Mouse (Mus musculus) lung, adult 2 months (tissue): Measurements from ENCODE around the gene Olfr1506. TPM values are rescaled to one million over a fixed set of nuclear protein-coding genes. Genes with fewer than 3 reads are reported as not detected.
"Not testable (repeated sequence)": the region's sequence is repeated elsewhere in the genome, so short reads cannot be mapped to it uniquely, and the experiment has no call there.

ENCODE experiments used
- DNase-seq: peaks from one replicate; pipeline ENCODE4 v3.0.0; 2022
- H3K4me1 ChIP-seq: fragments of 200-500 bp; 2 replicates; pipeline ENCODE4 v1.6.1; 2011; ENCODE audit warnings: low read length; ENCODE audit not compliant: control insufficient read depth, insufficient read depth
- H3K4me3 ChIP-seq: fragments of 200-500 bp; replicated peaks from 2 replicates; pipeline ENCODE3; 2011; ENCODE audit warnings: low read depth, mild to moderate bottlenecking, control low read depth, low read length; ENCODE audit errors: extremely low read depth
- CTCF ChIP-seq: fragments of 200-500 bp; IDR thresholded peaks from 2 replicates; pipeline ENCODE4 v1.5.1; 2011; ENCODE audit warnings: mild to moderate bottlenecking, low read length, control low read depth; ENCODE audit not compliant: insufficient read depth
- POLR2A ChIP-seq: fragments of 200-500 bp; IDR thresholded peaks from 2 replicates; pipeline ENCODE4 v1.6.1; 2011; ENCODE audit warnings: low read depth, mild to moderate bottlenecking, control low read depth, low read length, borderline replicate concordance; ENCODE audit errors: extremely low read depth
- WGBS: fragments of 180-500 bp; shearing (Covaris S2); methylation state at CpG from one replicate; pipeline ENCODE4 v1.1.7; 2018; 5-methylcytosine and 5-hydroxymethylcytosine counted together
- polyA plus RNA-seq: library from polyadenylated mRNA; depleted of rRNA; stranded (reverse); fragments of >200 nt; gene quantifications from 2 replicates; pipeline ENCODE4 v1.2.3, GENCODE M21; 2012; rRNA removed

Gene Olfr1506
- not detected in 2 replicates for polyA plus RNA-seq

DNA sequence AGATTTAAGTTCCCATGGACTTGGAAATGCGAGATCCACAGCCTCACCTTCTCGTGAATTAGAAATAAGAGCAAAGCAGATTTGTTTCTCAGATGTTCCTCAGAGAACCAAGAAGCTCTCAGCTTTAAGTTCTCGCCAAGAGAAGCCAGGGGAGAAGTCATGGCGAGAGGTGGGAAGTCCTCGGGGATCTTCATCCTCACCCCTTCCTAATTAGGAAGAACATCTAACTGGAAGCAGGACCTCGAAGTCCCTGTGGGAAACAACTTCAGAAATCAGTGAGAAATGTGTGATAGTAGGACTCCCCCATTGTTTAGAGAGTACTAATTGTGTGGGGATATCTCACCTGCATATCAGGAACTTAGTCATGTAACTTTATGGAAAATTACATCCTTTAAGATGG, at the start of gene Olfr1506:
Olfr1506 (minus strand) TSS at position 101 of the 400 bp plus-strand sequence.
- not testable (repeated sequence) for H3K4me3 ChIP-seq, DNase-seq, H3K4me1 ChIP-seq
- WGBS = no CpG with 5 or more reads among the region's 6 CpGs

DNA sequence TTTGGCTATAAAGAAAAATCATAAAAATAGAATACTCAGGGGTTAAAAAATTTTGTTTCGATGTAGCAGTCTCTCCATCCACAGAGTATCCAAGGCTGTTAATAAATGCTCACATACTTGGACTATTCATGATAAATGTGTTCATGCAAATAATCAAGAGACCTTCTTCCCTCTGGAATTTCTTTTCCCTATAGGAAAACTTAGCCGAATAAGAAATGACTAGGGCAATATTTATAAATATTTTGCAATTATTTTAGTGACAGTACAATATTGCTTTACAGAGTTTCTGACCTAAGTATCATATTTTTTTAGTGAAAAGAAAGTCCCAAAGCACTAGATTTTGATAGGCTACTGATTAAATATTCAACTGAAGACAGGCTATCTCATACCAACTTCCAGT, 46.6 kb upstream of the Olfr1506 start, which contains the start of gene Olfr1271:
Olfr1271 (minus strand) TSS at position 101 of the 400 bp plus-strand sequence.
- WGBS = 77% methylated on average over 2 of the region's 2 CpGs
- no peak for DNase-seq
- no peak for TF ChIP-seq POLR2A
- Histone ChIP-seq H3K4me3 (no peak within 1 kb of the TSS), H3K4me1 (no peaks in the 10 kb centered on the region)

GRCm38 (mm10) chr2:90257492-90257891, 33.2 kb upstream of the Olfr1506 start, which contains the start of gene Olfr142:
Gene Olfr142, minus strand, starts transcription at chr2:90257592.
- 94% methylated on average over 4 of the region's 4 CpGs for WGBS
- no peak for DNase-seq
- TF ChIP-seq CTCF = no peak
- no peak for TF ChIP-seq POLR2A
- no peaks in the 10 kb centered on the region for H3K4me1 ChIP-seq
- H3K4me3 ChIP-seq = no peak within 1 kb of the TSS

DNA sequence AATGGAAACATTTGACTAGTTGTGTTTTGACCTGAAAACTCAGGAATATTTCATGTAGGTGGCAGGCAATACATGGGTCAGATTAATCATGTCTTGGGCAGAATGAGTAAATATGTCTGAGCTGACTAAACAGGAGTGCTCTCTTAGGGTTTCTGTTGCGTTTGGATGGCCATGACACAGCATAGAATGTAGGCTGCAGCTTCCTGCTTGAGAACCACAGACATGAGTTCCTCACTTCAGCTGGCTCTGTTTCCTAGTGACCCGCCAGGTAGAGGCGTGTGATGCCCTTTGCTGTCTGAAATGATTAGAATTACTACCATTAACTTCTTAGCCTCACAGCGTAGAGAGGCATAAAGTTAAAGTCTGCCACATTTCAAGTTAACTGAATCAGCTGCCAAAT, 24.7 kb downstream of the Olfr1506 start:
- DNase-seq, H3K4me1 ChIP-seq, H3K4me3 ChIP-seq: not testable (repeated sequence)
- WGBS = no CpG with 5 or more reads among the region's 4 CpGs

DNA sequence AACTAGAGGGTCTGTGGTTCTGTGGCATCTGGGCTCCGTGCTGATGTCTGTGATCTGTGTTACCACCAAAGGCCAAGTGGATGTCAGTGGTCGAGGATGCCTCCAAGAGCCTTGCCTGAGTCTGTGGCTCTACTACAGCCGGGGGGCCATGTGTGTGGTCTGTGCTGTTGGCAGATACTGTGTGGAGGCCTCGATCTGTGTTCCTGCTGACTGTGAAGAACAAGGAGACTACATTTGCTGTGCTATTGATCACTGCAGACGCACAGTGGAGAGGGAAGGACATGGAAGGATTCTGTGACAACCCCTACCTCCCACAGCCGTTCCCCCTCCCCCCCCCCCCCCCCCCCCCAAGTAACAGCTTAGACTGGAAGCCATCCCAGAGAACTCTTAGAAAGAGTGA, 29.0 kb downstream of the Olfr1506 start:
- not testable (repeated sequence) for H3K4me3 ChIP-seq, H3K4me1 ChIP-seq, DNase-seq
- no CpG with 5 or more reads among the region's 6 CpGs for WGBS

- not testable (repeated sequence) for H3K4me1 ChIP-seq, DNase-seq, H3K4me3 ChIP-seq
- no CpG with 5 or more reads among the region's 3 CpGs for WGBS
These were observed 29.5 kb downstream of the Olfr1506 start for GRCm38 (mm10) chr2:90194750-90195149.

- H3K4me1 ChIP-seq, DNase-seq, H3K4me3 ChIP-seq: not testable (repeated sequence)
- no CpG with 5 or more reads among the region's 5 CpGs for WGBS
These were observed 37.2 kb downstream of the Olfr1506 start for GRCm38 (mm10) chr2:90187082-90187481.

- H3K4me1 ChIP-seq, DNase-seq, H3K4me3 ChIP-seq: not testable (repeated sequence)
- WGBS = no CpG with 5 or more reads among the region's 4 CpGs
These were observed 38.2 kb downstream of the Olfr1506 start for GRCm38 (mm10) chr2:90186082-90186481.

Other genes starting within 250 kb of the Olfr1506 start
- not detected in 2 replicates for gene Olfr1261, start 233.3 kb downstream of the Olfr1506 start, polyA plus RNA-seq
- gene Olfr1262, start 224.3 kb downstream of the Olfr1506 start, polyA plus RNA-seq = not detected in 2 replicates
- gene Olfr1263, start 212.4 kb downstream of the Olfr1506 start, polyA plus RNA-seq = not detected in 2 replicates
- gene Olfr1264, start 198.9 kb downstream of the Olfr1506 start, polyA plus RNA-seq = not detected in 2 replicates
- not detected in 2 replicates for gene Olfr1265, start 189.2 kb downstream of the Olfr1506 start, polyA plus RNA-seq
- gene Olfr140, start 160.9 kb downstream of the Olfr1506 start, polyA plus RNA-seq = not detected in 2 replicates
- gene Olfr1269, start 103.1 kb downstream of the Olfr1506 start, polyA plus RNA-seq = not detected in 2 replicates
- not detected in 2 replicates for gene Olfr32, start 82.2 kb downstream of the Olfr1506 start, polyA plus RNA-seq
- not detected in 2 replicates for gene Olfr1270, start 71.4 kb downstream of the Olfr1506 start, polyA plus RNA-seq
- not detected in 2 replicates for gene Olfr142, start 33.1 kb upstream of the Olfr1506 start, polyA plus RNA-seq
- not detected in 2 replicates for gene Olfr1271, start 46.5 kb upstream of the Olfr1506 start, polyA plus RNA-seq
- not detected in 2 replicates for gene Olfr1272, start 68.3 kb upstream of the Olfr1506 start, polyA plus RNA-seq
- not detected in 2 replicates for gene Gm13769, start 97.7 kb upstream of the Olfr1506 start, polyA plus RNA-seq
- not detected in 2 replicates for gene Olfr1274-ps, start 174.2 kb upstream of the Olfr1506 start, polyA plus RNA-seq